Mouse (Mus musculus) hindbrain, embryonic 12.5 days (tissue): ENCODE measurements around the gene Eif2s2. TPM values are rescaled to one million over a fixed set of nuclear protein-coding genes. Genes with fewer than 3 reads are reported as not detected.
A peak's percentile ranks its signal among the peaks of the same experiment; 100 is the strongest.
"Not testable (repeated sequence)": the region's sequence is repeated elsewhere in the genome, so short reads cannot be mapped to it uniquely, and the experiment has no call there.

Experiments used
- ATAC-seq: fragments of 200-750 bp; cut with Nextera tagmentation; 2 replicates; pipeline ENCODE4 v1.8.0; 2017; ENCODE audit warnings: moderate TSS enrichment; ENCODE audit not compliant: low FRiP score
- H3K27ac ChIP-seq: fragments of 300-500 bp; sonication (generic); 2 replicates; pipeline ENCODE4 v1.5.1; 2016; ENCODE audit warnings: mild to moderate bottlenecking
- H3K27me3 ChIP-seq: fragments of 300-500 bp; sonication (generic); 2 replicates; pipeline ENCODE4 v1.6.1; 2016; ENCODE audit warnings: mild to moderate bottlenecking
- H3K36me3 ChIP-seq: fragments of 300-500 bp; sonication (generic); 2 replicates; pipeline ENCODE4 v1.6.1; 2016; ENCODE audit warnings: mild to moderate bottlenecking
- H3K4me1 ChIP-seq: fragments of 300-500 bp; sonication (generic); 2 replicates; pipeline ENCODE4 v1.6.1; 2016
- H3K4me2 ChIP-seq: fragments of 300-500 bp; sonication (generic); replicated peaks from 2 replicates; pipeline ENCODE4 v1.6.1; 2016; ENCODE audit warnings: mild to moderate bottlenecking
- H3K4me3 ChIP-seq: fragments of 300-500 bp; sonication (generic); 2 replicates; pipeline ENCODE4 v1.5.1; 2016; ENCODE audit warnings: mild to moderate bottlenecking
- H3K9ac ChIP-seq: fragments of 300-500 bp; sonication (generic); 2 replicates; pipeline ENCODE4 v1.6.1; 2016; ENCODE audit warnings: mild to moderate bottlenecking, moderate library complexity
- H3K9me3 ChIP-seq: fragments of 300-500 bp; sonication (generic); replicated peaks from 2 replicates; pipeline ENCODE4 v1.6.1; 2016; ENCODE audit warnings: mild to moderate bottlenecking
- WGBS: fragments of 180-500 bp; shearing (Covaris S2); methylation state at CpG from one replicate; pipeline ENCODE4 v1.1.7; 2016; 5-methylcytosine and 5-hydroxymethylcytosine counted together
- polyA plus RNA-seq: library from polyadenylated mRNA; unstranded; fragments of >200 nt; fragmentation: Nextera tagmentation; extraction: Ambion mirVana; gene quantifications from 2 replicates; pipeline ENCODE4 v1.2.1, GENCODE M21; 2016

Eif2s2 gene
- polyA plus RNA-seq, 1 experiment from 2014 or later = 93.1 TPM

- no peak overlapping the region for H3K27ac ChIP-seq
These were observed 25.3 kb upstream of the Eif2s2 start for GRCm38 (mm10) chr2:154917866-154918641.

GRCm38 (mm10) chr2:154916547-154916946, 23.8 kb upstream of the Eif2s2 start:
- H3K27me3 ChIP-seq = no peaks in the 10 kb centered on the region
- H3K9ac ChIP-seq = no peak overlapping the region
- 0 out of 2 replicates have a peak, but pooled peaks cover 3% of the 10 kb centered on the region for H3K4me1 ChIP-seq
- 15% methylated on average over 2 of the region's 2 CpGs for WGBS
- no peak overlapping the region for H3K27ac ChIP-seq
- ATAC-seq = no peak
- H3K9me3 ChIP-seq = no peaks in the 10 kb centered on the region
- no peak overlapping the region for H3K4me3 ChIP-seq
- no peaks in the 10 kb centered on the region for H3K36me3 ChIP-seq
- H3K4me2 ChIP-seq = no peak overlapping the region

More at GRCm38 (mm10) chr2:154917866-154918641, 25.3 kb upstream of the Eif2s2 start:
- WGBS = 81% methylated on average over 13 of the region's 13 CpGs
- Histone ChIP-seq H3K9me3 (no peaks in the 10 kb centered on the region), H3K36me3 (no peaks in the 10 kb centered on the region), H3K27me3 (no peaks in the 10 kb centered on the region), H3K9ac (no peak overlapping the region), H3K4me1 (0 out of 2 replicates have a peak, but pooled peaks cover 3% of the 10 kb centered on the region), H3K4me3 (no peak overlapping the region), H3K4me2 (no peak overlapping the region)
- ATAC-seq = no peak

GRCm38 (mm10) chr2:154915922-154916541, 23.3 kb upstream of the Eif2s2 start:
- H3K9me3 ChIP-seq = no peaks in the 10 kb centered on the region
- H3K27ac ChIP-seq = no peak overlapping the region
- no peak overlapping the region for H3K9ac ChIP-seq
- no peak overlapping the region for H3K4me2 ChIP-seq
- WGBS = 69% methylated on average over 12 of the region's 12 CpGs
- H3K4me3 ChIP-seq = no peak overlapping the region
- H3K4me1 ChIP-seq = 0 out of 2 replicates have a peak, but pooled peaks cover 2% of the 10 kb centered on the region
- no peak for ATAC-seq
- H3K27me3 ChIP-seq = no peaks in the 10 kb centered on the region
- no peaks in the 10 kb centered on the region for H3K36me3 ChIP-seq

- WGBS = 80% methylated on average over 6 of the region's 6 CpGs
- no peaks in the 10 kb centered on the region for H3K36me3 ChIP-seq
- H3K4me2 ChIP-seq = no peak overlapping the region
- H3K4me1 ChIP-seq = no peaks in the 10 kb centered on the region
- H3K9me3 ChIP-seq = no peaks in the 10 kb centered on the region
- no peak overlapping the region for H3K27ac ChIP-seq
- no peak overlapping the region for H3K9ac ChIP-seq
- no peaks in the 10 kb centered on the region for H3K27me3 ChIP-seq
- no peak overlapping the region for H3K4me3 ChIP-seq
- no peak for ATAC-seq
These were observed 17.1 kb upstream of the Eif2s2 start for GRCm38 (mm10) chr2:154909789-154910188.

GRCm38 (mm10) chr2:154908223-154908622, 15.5 kb upstream of the Eif2s2 start:
- H3K4me2 ChIP-seq, H3K9ac ChIP-seq, ATAC-seq, H3K36me3 ChIP-seq, H3K9me3 ChIP-seq, H3K27ac ChIP-seq, H3K4me3 ChIP-seq, H3K27me3 ChIP-seq, H3K4me1 ChIP-seq: not testable (repeated sequence)
- WGBS = 39% methylated on average over 2 of the region's 2 CpGs

- no peak overlapping the region for H3K27ac ChIP-seq
- H3K9ac ChIP-seq = no peak overlapping the region
- H3K4me1 ChIP-seq = no peaks in the 10 kb centered on the region
- H3K9me3 ChIP-seq = no peaks in the 10 kb centered on the region
- H3K4me3 ChIP-seq = no peak overlapping the region
- ATAC-seq = no peak
- no peaks in the 10 kb centered on the region for H3K27me3 ChIP-seq
- WGBS = 58% methylated on average over 2 of the region's 2 CpGs
- H3K4me2 ChIP-seq = no peak overlapping the region
- no peaks in the 10 kb centered on the region for H3K36me3 ChIP-seq
These were observed 13.1 kb upstream of the Eif2s2 start for GRCm38 (mm10) chr2:154905796-154906195.

- Histone ChIP-seq H3K4me2 (no peak overlapping the region), H3K9me3 (no peaks in the 10 kb centered on the region), H3K27me3 (no peaks in the 10 kb centered on the region), H3K27ac (no peak overlapping the region), H3K4me1 (no peaks in the 10 kb centered on the region), H3K9ac (no peak overlapping the region), H3K4me3 (no peak overlapping the region), H3K36me3 (no peaks in the 10 kb centered on the region)
- no peak for ATAC-seq
- WGBS = 89% methylated on average over 3 of the region's 3 CpGs
These were observed 9.4 kb upstream of the Eif2s2 start for GRCm38 (mm10) chr2:154902111-154902510.

GRCm38 (mm10) chr2:154899412-154899811, 6.7 kb upstream of the Eif2s2 start:
- not testable (repeated sequence) for H3K4me1 ChIP-seq, H3K4me2 ChIP-seq, H3K36me3 ChIP-seq

GRCm38 (mm10) chr2:154899004-154899403, 6.3 kb upstream of the Eif2s2 start:
- not testable (repeated sequence) for H3K4me2 ChIP-seq, H3K36me3 ChIP-seq, H3K4me3 ChIP-seq, H3K9me3 ChIP-seq, ATAC-seq, H3K27me3 ChIP-seq, H3K27ac ChIP-seq, H3K9ac ChIP-seq, H3K4me1 ChIP-seq
- WGBS = 86% methylated on average over 8 of the region's 8 CpGs

More at GRCm38 (mm10) chr2:154899412-154899811, 6.7 kb upstream of the Eif2s2 start:
- not testable (repeated sequence) for H3K27ac ChIP-seq, H3K9me3 ChIP-seq, H3K27me3 ChIP-seq, ATAC-seq, H3K4me3 ChIP-seq, H3K9ac ChIP-seq
- 86% methylated on average over 4 of the region's 4 CpGs for WGBS

- Histone ChIP-seq H3K9ac (no peak overlapping the region), H3K27ac (no peak overlapping the region), H3K4me1 (peaks cover 14% of the 10 kb centered on the region), H3K4me3 (no peak overlapping the region), H3K36me3 (no peaks in the 10 kb centered on the region), H3K27me3 (no peaks in the 10 kb centered on the region), H3K9me3 (no peaks in the 10 kb centered on the region), H3K4me2 (peak overlapping the region; percentile 57; the same call in 1 of the 2 replicates)
- ATAC-seq = no peak
- 58% methylated on average over 4 of the region's 4 CpGs for WGBS
These were observed 813 bp upstream of the Eif2s2 start for GRCm38 (mm10) chr2:154893548-154893947.

- H3K9ac ChIP-seq = 0 out of 2 replicates have a peak overlapping the region, but pooled peaks have one; percentile 15
- no peak overlapping the region for H3K27ac ChIP-seq
- no peak for ATAC-seq
- no peaks in the 10 kb centered on the region for H3K36me3 ChIP-seq
- 10% methylated on average over 12 of the region's 12 CpGs for WGBS
- peak overlapping the region; percentile 75 for H3K4me3 ChIP-seq
- no peaks in the 10 kb centered on the region for H3K27me3 ChIP-seq
- peaks cover 14% of the 10 kb centered on the region for H3K4me1 ChIP-seq
- H3K9me3 ChIP-seq = no peaks in the 10 kb centered on the region
- H3K4me2 ChIP-seq = peak overlapping the region; percentile 57
These were observed 280 bp upstream of the Eif2s2 start for GRCm38 (mm10) chr2:154893045-154893385.

- no peaks in the 10 kb centered on the region for H3K9me3 ChIP-seq
- WGBS = 22% methylated on average over 2 of the region's 2 CpGs
- no peak for ATAC-seq
These were observed 1.1 kb downstream of the Eif2s2 start for GRCm38 (mm10) chr2:154891585-154891984.

More at GRCm38 (mm10) chr2:154891585-154891984, 1.1 kb downstream of the Eif2s2 start:
- peak overlapping the region; percentile 89 for H3K9ac ChIP-seq
- no peak overlapping the region for H3K27ac ChIP-seq
- peak overlapping the region; percentile 75 for H3K4me3 ChIP-seq
- H3K4me2 ChIP-seq = peak overlapping the region; percentile 77
- peaks cover 6% of the 10 kb centered on the region for H3K36me3 ChIP-seq
- H3K27me3 ChIP-seq = no peaks in the 10 kb centered on the region
- peaks cover 14% of the 10 kb centered on the region for H3K4me1 ChIP-seq
